Mouse (Mus musculus) 416B (cell line): ENCODE measurements at regions not wholly inside any gene's neighbourhood (a gene's known extent, or its start where the extent isn't known, plus 50 kb on each side); places are given as distances from the start of the nearest gene placed in this dataset.
"Not testable (repeated sequence)": the region's sequence is repeated elsewhere in the genome, so short reads cannot be mapped to it uniquely, and the experiment has no call there.

Experiments used
- DNase-seq: peaks from one replicate; pipeline ENCODE4 v3.0.0; 2011; ENCODE audit warnings: low read depth

DNA sequence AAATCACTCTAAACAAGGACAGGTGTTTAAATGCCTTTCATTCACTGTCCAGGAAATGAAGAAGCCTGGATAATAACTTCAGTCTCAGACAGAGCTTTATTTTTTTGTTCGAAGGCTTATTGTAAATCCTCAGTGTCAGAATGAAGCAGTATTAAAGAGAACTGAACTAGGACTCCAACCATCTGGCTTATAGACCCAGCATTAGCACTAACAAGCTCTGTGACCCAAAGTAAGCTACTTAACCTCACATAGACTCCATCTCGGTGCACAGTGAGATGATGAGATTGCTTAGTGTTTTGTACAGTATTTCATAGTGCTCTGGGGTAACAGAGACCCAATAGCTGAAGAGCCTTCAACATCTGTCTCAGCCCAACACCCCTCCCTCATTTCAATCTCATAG is 738.2 kb upstream of the Map3k7 start:
- DNase-seq = no peak

DNA sequence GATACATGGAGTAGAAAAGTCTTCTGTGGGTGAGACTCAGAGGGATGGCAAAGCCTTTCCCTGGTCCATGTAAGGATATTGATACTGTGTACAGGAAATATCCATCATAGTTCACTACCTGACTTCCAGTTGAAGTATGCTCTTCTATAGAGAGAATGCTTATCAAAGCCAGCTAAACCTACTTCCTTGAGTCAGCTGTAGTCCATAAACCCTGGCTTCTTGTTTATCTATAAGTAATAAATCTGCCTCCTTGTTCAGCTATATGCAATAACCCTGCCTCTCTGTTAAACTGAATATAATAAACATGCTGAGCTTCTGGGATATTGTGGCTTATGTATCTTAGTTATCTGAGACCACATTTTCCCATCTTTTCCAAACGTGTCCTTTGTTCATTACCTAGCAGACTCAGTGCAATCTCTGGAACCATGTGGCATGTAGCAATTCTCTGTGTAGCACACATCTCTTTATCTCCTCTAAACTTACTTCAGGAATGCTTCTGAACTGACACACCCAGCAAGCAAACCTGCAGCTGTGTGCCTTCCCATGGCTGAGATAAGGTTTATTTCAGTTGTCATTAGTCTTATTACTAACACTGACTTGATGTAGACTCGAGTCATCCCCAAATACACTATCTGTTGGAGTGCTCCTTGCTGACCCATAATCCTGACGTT is 694.9 kb upstream of the Map3k7 start:
- no peak for DNase-seq

DNA sequence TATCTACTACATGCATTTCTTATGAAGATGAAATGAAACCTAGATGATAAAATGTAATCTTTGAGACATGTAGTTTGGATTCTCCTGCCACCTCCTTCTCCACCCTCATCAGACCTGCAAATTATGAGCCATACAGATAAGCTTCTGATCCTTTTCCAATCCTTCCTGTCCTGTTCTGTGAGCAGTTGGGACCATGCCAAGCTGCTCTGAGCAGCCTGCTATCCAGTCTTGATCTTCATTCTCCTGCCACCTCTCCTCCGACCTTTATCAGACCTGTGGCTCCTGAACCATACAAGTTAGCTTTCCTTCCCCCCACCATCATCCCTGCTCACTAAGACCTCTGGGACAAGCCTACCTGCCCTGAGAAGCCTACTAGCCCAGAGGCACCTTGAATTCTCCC is 689.8 kb upstream of the Map3k7 start:
- no peak for DNase-seq

DNA sequence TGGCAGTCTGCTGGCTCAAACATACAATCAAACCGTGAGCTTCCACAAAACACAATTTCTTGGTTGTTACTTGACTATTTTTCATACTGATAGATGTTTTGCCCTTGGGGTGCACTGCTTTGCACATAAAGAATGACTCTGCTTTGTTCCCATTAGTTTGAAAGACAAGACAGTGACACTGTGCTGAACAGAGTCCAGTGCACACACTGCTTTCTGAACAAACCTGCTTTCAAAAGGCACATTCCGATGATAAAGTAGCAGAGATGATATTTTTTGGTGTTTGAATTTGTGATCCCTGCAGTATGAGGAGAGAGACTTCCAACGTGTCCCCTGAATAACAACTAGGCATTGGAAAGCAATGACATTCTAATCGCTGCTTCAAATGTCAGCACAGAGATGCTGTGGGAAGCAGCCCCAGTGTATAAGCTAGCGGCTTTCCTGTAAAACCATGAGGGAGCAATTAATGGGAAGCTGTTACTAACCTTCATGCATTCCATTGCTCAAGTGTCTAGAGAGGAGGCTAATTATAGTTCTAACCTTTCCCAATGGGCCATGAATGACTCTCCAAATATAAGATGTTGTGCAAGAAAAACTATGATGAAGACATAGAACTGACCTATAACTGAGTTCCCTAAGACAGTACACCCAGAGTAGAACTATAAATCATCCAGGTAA is 673.5 kb upstream of the Map3k7 start:
- no peak for DNase-seq

DNA sequence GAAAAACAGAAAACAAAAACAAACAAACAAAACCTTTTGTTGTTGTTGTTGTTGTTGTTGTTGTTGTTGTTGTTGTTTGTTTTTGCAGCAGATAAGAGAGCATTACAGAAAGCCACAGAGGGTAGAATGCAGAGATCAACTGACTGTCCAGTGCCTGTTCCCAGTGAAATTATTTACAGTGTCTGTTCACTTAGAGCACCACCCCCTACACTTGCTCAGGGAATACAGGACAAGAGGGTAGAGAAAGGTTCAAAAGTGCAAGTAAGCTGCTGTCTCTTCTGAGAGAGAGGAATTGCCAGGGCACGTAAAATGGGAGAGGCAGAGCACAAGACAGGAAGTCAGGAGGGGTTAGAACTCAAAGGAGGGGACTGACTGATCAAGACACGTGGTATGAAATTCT is 670.1 kb upstream of the Map3k7 start:
- no peak for DNase-seq

DNA sequence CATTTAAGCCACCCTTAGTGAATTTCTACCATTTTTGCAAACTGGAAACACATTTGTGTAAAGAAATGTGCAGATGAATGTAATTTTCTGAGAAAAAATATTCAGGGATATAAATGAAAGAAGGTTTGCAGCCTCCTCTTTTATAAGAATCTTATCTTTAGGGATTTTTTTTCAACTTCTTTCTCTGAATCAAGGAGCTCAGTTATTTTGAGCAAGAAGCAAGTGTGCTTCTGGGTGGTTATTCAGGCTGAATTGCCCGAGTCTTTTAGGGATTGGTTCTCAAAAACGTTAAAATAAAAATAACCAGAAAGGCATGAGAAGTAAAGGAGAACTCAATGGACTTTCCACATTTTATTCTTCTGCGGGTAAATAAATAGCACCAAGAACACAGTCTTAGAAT is 666.0 kb upstream of the Map3k7 start:
- no peak for DNase-seq

DNA sequence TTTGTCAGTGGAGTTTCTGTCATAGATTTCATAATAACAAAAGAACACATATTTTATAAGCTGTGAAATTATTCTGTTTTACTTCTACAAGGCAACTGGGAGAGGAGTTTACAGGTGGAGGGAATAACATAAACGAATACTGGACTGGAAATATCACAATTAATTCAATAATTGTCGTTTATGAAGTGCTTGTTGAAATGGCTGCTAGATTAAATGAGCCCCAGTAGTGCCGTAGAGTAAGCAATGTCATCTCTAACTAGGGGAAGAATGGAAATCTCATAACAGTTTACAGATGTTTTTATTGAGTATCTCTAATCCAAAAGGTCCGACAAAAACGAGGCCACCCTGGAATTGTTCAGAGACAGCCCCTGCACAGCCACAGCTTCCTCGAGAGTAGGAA is 644.6 kb upstream of the Map3k7 start:
- no peak for DNase-seq

DNA sequence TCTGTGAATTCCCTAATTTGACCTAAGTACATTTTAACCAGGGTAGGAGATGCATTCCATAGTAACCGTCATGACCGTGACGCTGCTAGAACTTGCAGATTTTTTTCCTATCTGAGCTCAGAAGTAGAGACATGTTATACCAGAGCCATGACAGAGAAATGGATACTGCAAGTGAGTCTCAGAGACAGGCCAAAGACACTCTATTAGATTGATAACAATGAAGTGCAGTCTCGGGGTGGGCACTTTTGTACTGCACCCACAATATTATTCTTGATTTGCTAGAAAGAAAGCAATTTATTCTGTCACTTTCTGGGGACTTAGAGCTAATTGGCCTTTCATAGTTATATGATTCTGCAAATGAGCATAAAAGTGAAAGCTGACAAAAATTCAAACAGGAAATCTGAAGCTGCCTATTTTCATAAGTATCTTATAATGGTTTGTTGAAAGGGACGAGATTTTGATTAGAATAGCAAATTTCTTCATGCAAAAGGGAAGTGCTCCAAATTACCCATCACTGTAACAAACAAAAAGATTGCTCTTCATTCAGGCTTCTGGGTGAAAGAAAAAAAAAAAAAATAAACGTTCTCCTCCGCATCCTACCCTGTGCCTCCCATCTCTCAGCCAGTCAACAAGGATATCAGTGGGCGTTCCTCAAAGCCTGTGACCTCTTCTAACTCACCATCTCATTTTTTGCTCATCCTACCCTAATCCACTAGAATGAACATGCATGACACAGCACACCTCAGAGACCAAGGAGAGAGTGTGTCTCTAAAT is 643.0 kb upstream of the Map3k7 start:
- no peak for DNase-seq

DNA sequence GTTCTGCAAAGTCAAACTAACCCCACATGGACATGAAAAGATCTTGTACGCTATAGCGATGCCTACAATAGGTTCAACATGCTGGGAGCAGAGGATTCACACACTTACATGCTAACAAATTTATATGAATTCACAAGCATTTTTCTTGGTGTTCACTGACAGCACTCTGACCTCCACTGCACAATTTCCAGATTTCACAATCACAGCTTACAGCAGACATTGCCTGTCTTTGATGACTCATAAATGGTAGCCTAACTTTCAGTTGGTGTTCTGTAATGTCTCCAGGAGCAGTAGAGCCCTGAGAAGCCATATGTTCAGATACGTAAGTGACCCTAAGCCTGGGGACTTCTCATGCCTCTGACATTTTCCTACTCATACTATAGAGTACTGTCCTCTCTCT is 640.1 kb upstream of the Map3k7 start:
- peak; percentile 4 for DNase-seq

DNA sequence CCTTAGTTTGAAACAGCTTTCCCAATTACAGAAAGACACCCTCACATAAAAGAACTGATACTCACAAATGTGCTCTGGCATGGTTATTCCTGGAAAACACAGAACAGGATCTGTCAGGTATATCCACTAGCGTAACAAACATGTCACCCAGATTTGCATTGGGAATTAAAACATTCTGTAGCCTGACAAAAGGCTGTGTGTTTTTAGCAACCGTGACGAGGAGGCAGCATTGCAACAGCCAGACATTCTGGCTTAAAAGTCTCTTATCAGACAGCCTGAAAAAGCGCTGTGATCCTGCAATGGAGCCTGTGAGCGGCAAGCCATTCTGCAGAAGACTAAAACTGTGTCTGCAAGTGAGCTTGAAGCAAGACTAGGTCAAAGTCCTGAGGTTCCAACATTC is 635.1 kb upstream of the Map3k7 start:
- no peak for DNase-seq

DNA sequence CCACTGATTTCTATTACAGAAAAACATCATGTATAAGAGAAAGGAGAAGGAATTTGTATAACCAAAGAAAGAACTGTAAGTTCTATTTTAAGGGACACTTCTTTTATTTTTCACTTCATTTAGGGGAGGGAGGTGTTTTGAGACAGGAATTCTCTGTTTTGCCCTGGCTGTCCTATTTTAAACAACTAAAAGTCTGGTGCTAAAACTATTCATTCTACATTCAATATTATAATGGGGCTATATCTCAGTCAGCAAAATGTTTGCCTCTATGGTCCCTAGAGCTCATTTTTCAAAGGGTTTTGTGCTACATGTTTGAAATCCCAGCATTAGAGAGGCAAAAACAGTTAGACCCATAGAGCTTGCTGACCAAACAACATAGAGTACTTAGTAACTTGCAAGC is 632.8 kb upstream of the Map3k7 start:
- DNase-seq = no peak

DNA sequence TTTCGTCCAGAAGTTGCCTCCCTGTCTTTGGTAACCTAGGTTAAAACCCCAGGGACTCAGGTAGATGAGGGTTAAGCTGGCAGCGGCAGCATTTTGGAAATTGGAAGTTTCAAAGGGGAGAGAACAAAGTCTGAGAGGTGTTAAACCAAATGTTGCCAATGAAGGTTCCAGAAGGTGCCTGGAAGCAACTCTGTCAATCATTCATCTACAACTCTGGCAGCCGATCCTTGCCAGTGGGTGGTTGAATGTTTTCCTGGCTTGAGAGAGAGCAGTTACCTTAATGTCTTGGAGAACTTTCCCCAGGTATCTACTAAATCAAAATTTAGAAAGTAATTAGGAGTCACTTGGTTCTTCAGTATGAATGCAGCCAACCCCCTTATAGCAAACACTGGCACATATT is 628.2 kb upstream of the Map3k7 start:
- DNase-seq = no peak

DNA sequence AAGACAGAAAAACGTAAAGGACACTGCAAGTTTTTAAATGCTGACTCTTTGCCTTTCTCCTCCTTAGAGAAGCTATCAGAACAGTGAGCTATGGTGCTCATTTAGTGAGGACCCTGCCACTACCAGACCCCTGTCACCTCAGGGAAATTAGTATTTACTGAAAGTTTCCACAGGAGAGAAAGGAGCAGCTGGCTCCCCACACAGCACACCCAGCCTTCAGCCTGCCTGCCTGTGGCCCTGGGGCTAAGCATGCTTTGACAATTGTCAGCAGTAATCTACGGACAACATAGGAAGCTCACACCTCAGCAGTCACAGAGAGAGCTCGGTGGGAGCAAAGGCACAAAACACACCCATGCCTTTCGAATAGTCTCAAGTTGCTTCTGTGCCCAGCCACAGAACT is 625.9 kb upstream of the Map3k7 start:
- no peak for DNase-seq

DNA sequence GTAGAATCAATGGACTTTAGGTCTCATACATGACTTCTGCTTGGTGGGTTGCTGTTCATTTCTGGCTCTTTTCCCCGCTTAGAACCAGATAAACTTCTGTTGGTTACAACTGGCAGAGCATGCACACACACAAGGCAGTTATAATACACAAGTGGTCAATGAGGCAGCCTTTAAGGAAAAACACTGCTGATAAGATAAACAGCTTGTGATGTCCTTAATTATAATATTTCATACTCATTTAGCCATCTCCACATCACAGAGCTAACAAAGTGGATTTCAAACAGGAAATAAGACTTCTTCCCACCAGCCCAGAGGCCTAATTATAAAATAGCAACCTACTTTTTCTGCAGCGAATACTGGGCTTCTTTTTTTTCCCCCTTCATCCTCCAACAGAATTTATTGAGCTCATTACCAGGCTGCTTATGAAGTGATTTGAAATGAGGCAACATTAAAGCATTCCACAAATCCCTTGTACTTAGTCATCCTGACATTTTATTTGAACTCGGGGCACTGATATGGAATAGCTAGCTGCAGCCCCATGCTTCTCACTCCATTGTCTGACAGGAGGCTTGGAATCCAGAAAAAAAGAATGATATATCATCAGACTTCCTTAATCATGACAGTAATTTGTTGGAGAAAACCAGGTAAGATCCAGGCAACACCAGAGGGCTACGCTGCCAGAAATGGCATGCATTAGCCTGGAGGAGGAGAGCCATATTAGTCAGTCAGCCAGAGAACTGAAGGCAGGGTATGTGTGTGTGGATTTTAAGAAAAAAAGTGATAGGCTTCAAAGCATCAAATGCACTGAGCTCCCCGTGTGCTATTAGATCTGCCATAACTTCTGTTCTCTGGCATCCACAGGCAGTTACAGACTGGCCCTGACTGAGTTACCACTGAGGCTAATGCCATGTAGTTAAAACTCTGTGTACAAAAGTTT is 620.3 kb upstream of the Map3k7 start:
- no peak for DNase-seq

DNA sequence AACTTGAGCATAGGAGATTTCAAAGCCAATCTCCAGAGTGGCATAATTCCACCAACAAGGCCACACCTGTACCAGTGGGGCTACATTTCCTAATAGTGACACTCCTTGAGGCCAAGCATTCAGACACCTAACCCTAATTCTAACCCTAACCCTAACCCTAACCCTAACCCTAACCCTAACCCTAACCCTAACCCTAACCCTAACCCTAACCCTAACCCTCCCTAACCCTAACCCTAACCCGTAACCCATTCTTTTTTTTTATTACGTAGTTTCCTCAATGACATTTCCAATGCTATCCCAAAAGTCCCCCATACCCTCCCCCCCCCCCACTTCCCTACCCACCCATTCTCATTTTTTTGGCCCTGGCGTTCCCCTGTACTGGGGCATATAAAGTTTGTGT is 609.9 kb upstream of the Map3k7 start:
- not testable (repeated sequence) for DNase-seq

DNA sequence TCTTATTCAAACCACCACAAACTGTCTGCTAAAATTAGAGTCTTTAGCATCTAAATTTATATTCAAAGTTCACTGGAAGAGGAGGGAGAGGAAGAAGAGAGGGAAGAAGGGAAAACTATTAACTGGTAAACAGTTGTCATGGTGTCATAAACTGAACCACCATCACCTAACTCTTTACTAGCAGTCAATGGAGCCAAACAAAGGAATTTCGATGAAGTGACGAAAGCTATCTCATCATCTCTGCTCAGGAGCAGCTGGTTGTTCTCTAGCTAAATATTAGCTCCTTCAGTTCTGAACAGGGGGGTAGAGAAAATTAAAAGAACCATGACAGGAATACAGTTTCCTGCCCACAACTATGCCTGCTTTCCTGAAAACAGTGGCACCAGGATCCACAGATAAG is 608.9 kb upstream of the Map3k7 start:
- no peak for DNase-seq

DNA sequence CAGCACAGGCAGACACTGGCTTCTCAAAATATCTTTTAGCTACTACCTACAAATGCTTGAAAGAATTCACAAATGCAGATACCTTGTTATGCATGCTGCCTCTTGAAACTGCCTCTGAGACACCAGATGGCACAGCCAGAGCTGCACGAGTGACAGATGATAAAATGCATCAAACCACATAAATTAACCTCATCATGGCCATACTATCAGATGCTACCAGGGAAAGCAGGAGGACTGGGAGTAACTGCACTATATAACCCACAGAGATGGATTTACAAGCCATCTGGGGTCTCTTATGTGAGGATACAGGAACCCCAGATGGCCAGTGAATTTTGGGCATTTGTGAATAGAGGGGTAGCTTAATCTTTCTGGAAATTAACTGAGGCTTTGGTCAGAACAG is 597.7 kb upstream of the Map3k7 start:
- no peak for DNase-seq

DNA sequence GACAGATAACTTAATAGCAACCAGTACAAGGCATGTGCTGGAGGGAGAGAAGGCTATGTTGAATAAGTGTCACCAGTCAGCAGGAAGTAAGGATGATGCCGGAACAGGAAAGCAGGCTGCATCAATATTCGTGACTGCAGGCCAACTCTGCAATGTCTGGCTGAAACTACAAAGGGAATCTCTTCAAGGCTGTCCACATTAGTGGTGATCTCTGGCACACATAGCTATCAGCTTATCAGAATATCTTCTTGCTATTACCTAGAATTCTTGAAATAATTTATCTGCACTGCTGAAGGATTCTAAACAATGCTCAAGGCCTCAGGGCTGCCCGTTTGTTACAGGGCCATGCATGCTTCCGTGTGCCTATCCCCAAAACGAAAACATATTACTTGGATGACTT is 596.9 kb upstream of the Map3k7 start:
- no peak for DNase-seq

DNA sequence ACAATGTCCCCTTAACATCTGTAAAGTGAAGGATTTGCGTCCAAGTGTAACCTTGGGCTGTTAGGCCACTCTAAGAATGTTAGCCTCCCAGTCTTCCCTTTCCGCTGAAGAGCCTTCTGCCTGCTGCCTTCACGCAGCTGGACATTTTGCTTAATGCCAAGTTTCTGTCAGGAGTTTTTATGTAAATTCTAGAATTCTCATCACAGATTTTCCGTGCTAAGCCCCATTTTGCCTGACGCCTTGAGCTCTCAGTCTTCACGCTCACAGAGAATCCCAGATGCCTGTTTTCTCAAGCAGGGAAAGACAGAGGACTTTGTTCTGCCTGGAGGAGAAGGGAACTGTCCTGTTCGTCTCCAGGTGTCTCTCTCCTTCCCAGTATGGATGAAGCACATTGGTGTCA is 593.8 kb upstream of the Map3k7 start:
- no peak for DNase-seq

DNA sequence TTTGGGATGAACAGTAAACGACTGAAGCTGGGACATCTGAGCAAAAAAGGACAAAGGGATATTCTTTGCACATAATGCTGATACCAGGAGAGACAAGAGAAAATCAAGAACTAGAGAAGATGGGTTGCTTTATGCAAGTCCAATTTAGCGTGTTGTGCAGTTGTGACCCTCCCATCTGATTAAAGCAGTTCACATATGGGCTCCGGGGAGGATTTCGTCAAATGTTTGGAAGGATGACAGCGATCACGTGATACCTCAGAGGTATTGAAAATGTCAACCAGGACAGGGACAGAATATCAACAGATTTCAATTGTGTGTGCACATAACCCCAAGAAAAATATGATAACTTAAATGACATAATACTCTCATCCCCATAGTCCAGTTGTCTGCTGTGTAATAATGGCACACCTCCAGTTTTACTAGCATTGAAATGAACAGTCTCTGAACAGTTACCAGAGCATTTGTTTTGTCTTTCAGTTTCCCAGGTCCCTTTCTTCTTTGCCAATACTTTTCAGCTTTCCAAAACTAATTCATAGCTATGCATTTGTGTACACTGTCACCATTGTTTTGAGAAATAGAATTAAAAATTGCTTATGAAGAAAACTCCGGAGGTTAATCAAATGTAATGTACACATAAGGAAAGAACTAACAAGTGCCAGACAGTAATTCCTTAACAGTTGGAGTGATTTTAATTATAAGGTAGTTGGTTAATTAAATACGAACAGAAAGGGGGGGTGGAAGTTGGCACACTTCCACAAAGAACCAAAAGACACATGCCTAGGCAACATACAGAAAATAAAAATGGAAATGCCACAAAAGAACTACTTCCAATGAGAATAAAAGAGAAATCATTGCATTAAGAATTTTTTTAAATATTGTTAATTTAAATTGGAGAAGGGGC is 582.6 kb upstream of the Map3k7 start:
- DNase-seq = no peak

DNA sequence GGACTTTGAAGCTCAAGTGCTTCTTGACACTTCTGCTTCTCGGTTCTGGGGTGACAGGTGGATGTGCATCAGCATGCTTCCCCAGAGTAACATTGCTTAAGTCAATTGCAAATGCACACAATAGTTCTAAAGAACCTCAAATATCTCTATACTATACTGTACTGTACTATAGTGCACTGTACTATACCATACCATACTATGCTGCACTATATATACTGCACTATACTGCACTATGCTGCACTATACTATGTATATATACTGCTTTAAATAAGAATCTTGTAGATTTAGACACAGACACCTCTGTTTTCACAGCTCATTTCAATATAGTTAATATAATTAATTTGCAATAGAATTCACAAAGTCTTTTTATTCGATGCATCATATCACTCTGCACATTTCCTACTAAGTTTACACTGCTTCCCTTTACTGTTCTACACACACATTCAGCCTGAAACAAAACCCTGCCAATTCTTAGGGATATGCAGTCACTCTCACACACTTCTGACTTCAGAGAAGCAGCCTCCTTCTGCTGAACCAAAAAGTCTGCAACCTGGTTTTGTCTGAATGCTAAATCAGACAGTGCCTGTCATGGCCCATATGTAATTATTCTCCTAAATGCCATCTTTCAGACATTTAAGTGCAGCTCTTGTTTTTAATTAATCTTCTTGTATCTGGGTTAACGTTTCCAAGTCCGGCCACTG is 570.8 kb upstream of the Map3k7 start:
- no peak for DNase-seq
